Mouse (Mus musculus) megakaryocyte, embryonic 14.5 days (primary cell): Measurements from ENCODE around the gene Zcchc9. TPM values are rescaled to one million over a fixed set of nuclear protein-coding genes. Genes with fewer than 3 reads are reported as not detected.

ENCODE experiments used
- H3K27me3 ChIP-seq: replicated peaks from 2 replicates; pipeline ENCODE3; 2012; ENCODE audit warnings: inconsistent platforms
- H3K36me3 ChIP-seq: replicated peaks from 2 replicates; pipeline ENCODE3; 2012; ENCODE audit warnings: low read length, inconsistent platforms, mixed read lengths
- H3K4me1 ChIP-seq: 2 replicates; pipeline ENCODE4 v1.6.1; 2012; ENCODE audit warnings: inconsistent platforms
- H3K4me3 ChIP-seq: replicated peaks from 2 replicates; pipeline ENCODE3; 2012; ENCODE audit warnings: moderate library complexity, mild to moderate bottlenecking, inconsistent platforms
- H3K9me3 ChIP-seq: 2 replicates; pipeline ENCODE4 v1.6.1; 2012; ENCODE audit warnings: inconsistent platforms
- FLI1 ChIP-seq: IDR thresholded peaks from 2 replicates; pipeline ENCODE4 v1.6.1; 2012; ENCODE audit warnings: low read length, inconsistent platforms, mixed read lengths
- polyA plus RNA-seq: library from polyadenylated mRNA; stranded (reverse); fragments of >175 nt; gene quantifications from 2 replicates; pipeline ENCODE4 v1.2.3, GENCODE M21; 2012; ENCODE audit warnings: low replicate concordance; ENCODE audit not compliant: insufficient read depth

Gene Zcchc9
- polyA plus RNA-seq, 1 experiment = 1.4 TPM

DNA sequence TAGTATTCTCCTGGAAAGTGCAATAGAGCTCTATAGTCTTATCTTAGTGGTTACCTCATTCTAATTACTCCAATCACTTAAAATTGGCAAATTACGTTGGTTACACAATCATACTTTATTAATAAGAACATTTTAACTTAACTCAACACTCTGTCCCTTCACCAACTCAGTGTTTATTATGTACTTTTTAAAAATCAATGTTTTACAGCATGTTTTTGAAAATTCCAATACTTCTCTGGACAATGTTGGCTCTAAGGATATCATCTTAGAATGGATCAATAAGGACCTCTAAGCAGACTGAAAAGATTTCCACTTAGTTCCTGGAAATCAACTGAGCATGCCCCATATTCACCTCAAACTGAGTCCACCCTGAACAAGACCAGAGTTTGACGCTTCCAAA lies 59.1 kb downstream of the Zcchc9 start:
- Histone ChIP-seq H3K4me1 (peaks cover 5% of the 10 kb centered on the region; the same call in 1 of the 2 replicates), H3K36me3 (no peaks in the 10 kb centered on the region), H3K9me3 (peaks cover 8% of the 10 kb centered on the region), H3K27me3 (peaks cover 2% of the 10 kb centered on the region), H3K4me3 (no peak overlapping the region)
- TF ChIP-seq FLI1 = no peak

Other genes with a start within 250 kb of the Zcchc9 start
- gene Acot12, start 66.2 kb downstream of the Zcchc9 start, polyA plus RNA-seq = not detected in 2 replicates
- gene Ckmt2, start 69.2 kb upstream of the Zcchc9 start, polyA plus RNA-seq = not detected in 2 replicates